Mouse (Mus musculus) lung, adult 2 months (tissue): ENCODE results near the gene Ets1.

Experiments used
- CTCF ChIP-seq: fragments of 200-500 bp; IDR thresholded peaks from 2 replicates; pipeline ENCODE4 v1.5.1; 2011; ENCODE audit warnings: mild to moderate bottlenecking, low read length, control low read depth; ENCODE audit not compliant: insufficient read depth
- POLR2A ChIP-seq: fragments of 200-500 bp; IDR thresholded peaks from 2 replicates; pipeline ENCODE4 v1.6.1; 2011; ENCODE audit warnings: low read depth, mild to moderate bottlenecking, control low read depth, low read length, borderline replicate concordance; ENCODE audit errors: extremely low read depth

GRCm38 (mm10) chr9:32629385-32629981 is 6.5 kb upstream of the Ets1 start:
- TF ChIP-seq CTCF (no peak), POLR2A (no peak)
